Mouse (Mus musculus) hematopoietic stem cell, adult 5-6 weeks (primary cell): ENCODE data around the gene Slco4a1. TPM values are rescaled to one million over a fixed set of nuclear protein-coding genes. Genes with fewer than 3 reads are reported as not detected.
A peak's percentile ranks its signal among the peaks of the same experiment; 100 is the strongest.

Experiments used
- ATAC-seq, 2 experiments: fragments of 125-278 bp in 1 of 2; replicated peaks in 1 of 2; 2 replicates each; pipeline ENCODE4 v1.8.0; 2016 to 2017; ENCODE audit warnings: inconsistent platforms in 2 of 2, mild to moderate bottlenecking in 2 of 2, moderate number of reproducible peaks in 2 of 2, low read depth in 1 of 2, moderate TSS enrichment in 1 of 2; ENCODE audit not compliant: low FRiP score in 2 of 2, poor library complexity in 2 of 2, severe bottlenecking in 2 of 2, insufficient read depth in 1 of 2, low TSS enrichment in 1 of 2
- total RNA-seq: library from RNA; stranded (forward); fragments of 172-1452, 232-1000 nt; gene quantifications from 2 replicates; pipeline ENCODE4 v1.2.3, GENCODE M21; 2017

Gene Slco4a1
- total RNA-seq = 6.9 and 8.9 TPM in 2 replicates

GRCm38 (mm10) chr2:180455723-180456698 is at the start of gene Slco4a1:
TSS of gene Slco4a1 (plus strand) at chr2:180456245.
- peak; percentile 94 for ATAC-seq

DNA sequence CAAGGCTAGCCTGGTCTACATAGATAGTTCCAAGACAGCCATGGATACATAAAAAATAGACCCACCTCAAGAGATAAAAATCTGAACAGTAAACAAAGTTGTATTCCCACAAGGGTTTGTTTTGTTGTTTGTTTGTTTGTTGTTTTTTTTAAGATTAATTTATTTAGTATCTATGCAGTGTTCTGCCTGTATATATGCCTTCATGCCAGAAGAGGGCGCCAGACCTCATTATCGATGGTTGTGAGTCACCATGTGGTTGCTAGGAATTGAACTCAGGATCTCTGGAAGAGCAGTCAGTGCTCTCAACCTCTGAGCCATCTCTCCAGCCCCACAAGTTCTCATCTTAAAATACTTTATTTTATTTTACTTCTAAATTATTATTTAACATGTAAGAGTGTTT is 47.6 kb upstream of the Slco4a1 start:
- no peak for ATAC-seq

DNA sequence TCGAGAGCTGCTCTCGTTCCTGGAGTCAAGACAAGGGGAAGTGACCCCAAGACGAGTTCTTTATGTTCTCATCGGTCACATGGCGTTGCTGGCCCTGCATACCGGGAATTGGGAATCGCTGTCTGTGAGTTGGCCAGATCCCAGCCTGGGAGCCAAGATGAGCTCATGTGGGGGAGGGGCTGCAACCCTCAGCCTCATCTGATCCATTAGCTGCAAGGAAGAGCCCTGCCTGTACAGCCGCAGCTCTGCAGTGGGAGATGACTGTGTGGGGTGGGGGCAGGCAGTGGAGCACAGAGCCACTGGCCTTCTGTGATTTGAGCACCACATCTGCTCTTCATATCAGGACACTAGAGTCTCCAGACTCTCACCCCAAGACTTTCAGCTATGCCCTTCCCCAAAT is 45.6 kb upstream of the Slco4a1 start:
- no peak for ATAC-seq

GRCm38 (mm10) chr2:180411013-180411412 is 45.0 kb upstream of the Slco4a1 start:
- 0 out of 4 replicates have a peak, but pooled peaks of 1 of the 2 experiments have one; percentile 42 for ATAC-seq

DNA sequence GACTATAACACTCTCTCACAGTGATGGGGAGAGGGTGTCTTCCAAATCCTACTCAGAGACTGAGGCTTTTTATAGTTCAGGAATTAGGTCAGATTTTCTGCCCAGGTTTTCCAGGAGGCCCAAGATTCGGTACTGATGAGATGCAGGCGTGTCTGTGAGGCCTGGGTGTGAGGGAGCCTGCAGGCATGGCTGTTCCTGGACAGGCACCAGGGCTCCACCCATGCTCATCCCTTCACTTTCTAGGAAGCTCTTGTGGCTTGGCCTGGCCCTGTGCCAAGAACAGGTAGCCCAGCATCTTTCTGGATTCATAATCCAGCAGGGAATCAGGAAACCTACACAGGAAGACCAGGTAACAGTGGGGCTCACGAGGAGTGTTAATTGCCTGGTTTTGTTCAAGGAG is 40.4 kb upstream of the Slco4a1 start:
- no peak for ATAC-seq

DNA sequence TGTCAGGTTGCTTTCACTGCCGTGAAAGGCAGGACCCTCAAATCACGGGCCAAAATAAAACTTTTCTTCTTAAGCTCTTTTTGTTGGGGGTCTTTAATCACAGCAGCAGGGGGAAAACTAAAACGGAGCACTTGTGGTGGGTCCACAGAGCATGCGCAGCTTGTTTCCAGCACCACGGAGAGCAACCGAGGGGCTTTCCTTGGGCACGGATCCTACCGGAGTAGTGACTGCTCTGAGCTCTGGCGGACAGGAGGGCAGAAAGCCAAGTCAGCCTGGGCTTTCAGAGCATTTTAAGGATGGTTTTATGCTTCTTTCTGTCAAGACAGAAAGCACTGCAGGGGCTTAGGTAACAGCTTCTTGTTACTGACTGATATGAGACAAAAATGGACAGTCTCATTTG is 38.3 kb upstream of the Slco4a1 start:
- ATAC-seq = no peak

GRCm38 (mm10) chr2:180420641-180421040 is 35.4 kb upstream of the Slco4a1 start:
- no peak for ATAC-seq

DNA sequence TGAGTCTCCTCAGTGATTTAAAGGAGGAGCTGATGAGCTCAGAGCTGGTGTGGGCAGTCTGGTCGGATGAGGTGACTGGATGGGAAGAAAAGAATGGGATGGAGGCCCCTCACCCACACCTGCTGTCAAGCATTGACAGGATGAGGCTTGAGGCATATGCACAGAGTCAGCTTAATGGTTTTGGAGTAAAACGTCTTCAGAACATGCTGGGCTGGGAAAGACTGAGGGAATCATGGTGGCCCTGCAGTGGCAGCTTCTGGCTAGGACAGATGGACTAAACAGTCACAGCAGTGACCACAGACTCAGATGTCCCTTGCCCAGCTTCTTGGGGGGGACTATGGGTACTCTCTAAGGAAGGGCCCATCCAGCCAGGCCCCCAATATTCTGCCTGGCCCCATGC is 30.9 kb upstream of the Slco4a1 start:
- ATAC-seq = no peak

- no peak for ATAC-seq
Measured at GRCm38 (mm10) chr2:180427073-180427472, 29.0 kb upstream of the Slco4a1 start.

GRCm38 (mm10) chr2:180428331-180428730 is 27.7 kb upstream of the Slco4a1 start:
- no peak for ATAC-seq

GRCm38 (mm10) chr2:180430648-180431047 is 25.4 kb upstream of the Slco4a1 start:
- ATAC-seq = peak; percentile 38 to 60; a peak in 3 of 4 replicates

- peak; percentile 44 to 55; a peak in 3 of 4 replicates for ATAC-seq
Measured at GRCm38 (mm10) chr2:180432042-180432668, 23.9 kb upstream of the Slco4a1 start.

DNA sequence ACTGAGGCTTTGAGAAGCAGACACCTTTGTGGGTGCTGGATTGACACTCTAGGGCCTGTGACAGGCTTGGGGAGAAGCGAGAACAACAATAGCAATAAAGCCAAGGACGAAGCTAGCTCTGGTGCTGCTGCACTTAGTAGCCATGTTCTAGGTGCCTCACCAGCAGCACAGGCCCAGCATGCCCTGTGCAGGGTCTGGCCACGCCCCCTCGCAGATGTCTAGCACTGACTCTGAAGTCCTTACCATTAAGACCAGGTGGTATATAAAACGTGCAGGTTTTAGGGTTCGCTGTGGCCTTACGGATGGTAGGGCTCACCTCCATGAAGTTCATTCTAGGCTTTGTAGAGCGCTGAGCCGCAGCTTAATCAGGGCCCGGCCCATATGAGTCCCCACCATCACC is 23.3 kb upstream of the Slco4a1 start:
- no peak for ATAC-seq

GRCm38 (mm10) chr2:180433350-180433749 is 22.7 kb upstream of the Slco4a1 start:
- ATAC-seq = no peak

- no peak for ATAC-seq
Measured at GRCm38 (mm10) chr2:180435341-180435926, 20.6 kb upstream of the Slco4a1 start.

DNA sequence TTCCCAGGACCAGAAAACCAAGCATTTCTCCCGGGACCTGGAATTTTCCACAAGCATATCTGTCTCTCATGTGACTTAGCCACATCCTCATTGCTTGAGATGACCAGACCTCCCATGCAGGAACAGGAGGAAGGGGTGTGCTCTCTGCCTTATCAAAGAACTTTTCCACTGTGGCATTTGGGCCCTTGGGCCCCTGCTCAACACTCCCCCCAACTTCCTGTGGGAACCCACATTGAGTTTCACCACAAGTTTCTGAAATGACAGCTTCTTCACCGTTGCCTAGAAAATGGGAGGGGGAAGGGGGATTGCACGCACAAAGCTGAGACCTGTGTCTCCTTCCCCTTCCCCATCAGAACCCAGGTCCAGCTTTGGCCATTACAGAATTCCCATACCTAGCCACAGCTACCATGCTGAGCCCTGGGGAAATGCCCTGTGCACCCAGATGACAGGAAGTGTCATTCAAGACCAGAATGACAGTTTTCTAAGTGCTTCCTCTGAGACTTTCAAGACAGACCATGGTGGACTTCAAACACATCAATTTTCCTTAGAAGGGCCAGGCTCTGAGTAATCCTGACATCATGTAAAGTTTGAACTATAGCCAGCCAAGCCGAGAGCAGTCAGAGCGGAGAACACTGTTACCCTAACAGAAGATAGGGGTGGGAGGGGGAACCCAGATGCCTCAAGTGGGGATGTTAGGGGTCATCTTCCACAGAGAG is 18.7 kb upstream of the Slco4a1 start:
- peak; percentile 61 to 71 for ATAC-seq

DNA sequence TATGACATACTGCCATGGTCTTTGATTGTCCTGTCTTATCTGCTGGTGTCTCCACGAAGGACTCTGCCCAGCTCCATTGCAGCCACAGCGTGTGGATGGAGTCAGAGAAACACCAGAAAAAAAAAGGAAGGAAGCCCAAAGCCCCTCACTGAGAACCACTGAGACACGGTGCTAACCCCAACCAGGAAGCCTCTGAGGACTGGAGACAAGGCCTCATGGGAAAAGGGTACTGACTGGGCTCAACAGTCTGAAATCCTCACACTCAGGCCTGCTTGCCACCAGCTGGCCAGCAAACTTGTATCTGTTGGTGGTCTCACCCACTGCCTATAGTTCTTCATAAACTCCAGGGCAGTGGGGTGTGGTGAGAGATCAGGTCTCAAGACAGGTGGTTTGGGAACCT is 16.3 kb upstream of the Slco4a1 start:
- peak; percentile 10 to 32; a peak in 2 of 4 replicates for ATAC-seq
